Mouse (Mus musculus) ES-Bruce4 (cell line): ENCODE measurements around the gene Slc25a42. TPM values are rescaled to one million over a fixed set of nuclear protein-coding genes. Genes with fewer than 3 reads are reported as not detected.

Experiments used
- H3K27ac ChIP-seq: 2 replicates; pipeline ENCODE4 v1.5.1; 2012; ENCODE audit warnings: low read length, inconsistent platforms; ENCODE audit not compliant: insufficient read depth
- H3K27me3 ChIP-seq: 2 replicates; pipeline ENCODE4 v1.6.1; 2012; ENCODE audit warnings: mild to moderate bottlenecking, low read length, inconsistent platforms; ENCODE audit not compliant: control insufficient read depth, poor library complexity, insufficient read depth, severe bottlenecking
- H3K36me3 ChIP-seq: 2 replicates; pipeline ENCODE4 v1.6.1; 2012; ENCODE audit warnings: inconsistent platforms, mild to moderate bottlenecking, low read length, moderate library complexity; ENCODE audit not compliant: control insufficient read depth, poor library complexity, insufficient read depth, severe bottlenecking
- H3K4me1 ChIP-seq: one replicate; pipeline ENCODE4 v1.8.1; 2011; ENCODE audit warnings: low read length; ENCODE audit not compliant: control insufficient read depth, insufficient read depth
- H3K4me3 ChIP-seq: 2 replicates; pipeline ENCODE4 v1.5.1; 2011; ENCODE audit warnings: low read depth, mild to moderate bottlenecking, low read length
- H3K9ac ChIP-seq: 2 replicates; pipeline ENCODE4 v1.6.1; 2012; ENCODE audit warnings: low read depth, mild to moderate bottlenecking, inconsistent platforms; ENCODE audit not compliant: poor library complexity, severe bottlenecking
- H3K9me3 ChIP-seq: replicated peaks from 2 replicates; pipeline ENCODE4 v1.6.1; 2012; ENCODE audit warnings: mild to moderate bottlenecking, low read length, inconsistent platforms; ENCODE audit not compliant: control insufficient read depth, poor library complexity, insufficient read depth, severe bottlenecking
- CTCF ChIP-seq: IDR thresholded peaks from one replicate; pipeline ENCODE4 v1.8.1; 2011; ENCODE audit warnings: low read depth, low read length
- EP300 ChIP-seq: IDR thresholded peaks from 2 replicates; pipeline ENCODE4 v1.6.1; 2011; ENCODE audit warnings: low read depth, low read length; ENCODE audit not compliant: insufficient read depth
- POLR2A ChIP-seq: IDR thresholded peaks from one replicate; pipeline ENCODE4 v1.8.1; 2011; ENCODE audit warnings: low read length; ENCODE audit not compliant: insufficient read depth
- polyA plus RNA-seq: library from polyadenylated mRNA; stranded (reverse); fragments of >200 nt; gene quantifications from 2 replicates; pipeline ENCODE4 v1.2.4, GENCODE M21; 2011; ENCODE audit warnings: low read depth; ENCODE audit not compliant: missing spikeins, insufficient read depth, insufficient read length

Slc25a42 gene
- polyA plus RNA-seq, 1 experiment = 7.8 TPM

DNA sequence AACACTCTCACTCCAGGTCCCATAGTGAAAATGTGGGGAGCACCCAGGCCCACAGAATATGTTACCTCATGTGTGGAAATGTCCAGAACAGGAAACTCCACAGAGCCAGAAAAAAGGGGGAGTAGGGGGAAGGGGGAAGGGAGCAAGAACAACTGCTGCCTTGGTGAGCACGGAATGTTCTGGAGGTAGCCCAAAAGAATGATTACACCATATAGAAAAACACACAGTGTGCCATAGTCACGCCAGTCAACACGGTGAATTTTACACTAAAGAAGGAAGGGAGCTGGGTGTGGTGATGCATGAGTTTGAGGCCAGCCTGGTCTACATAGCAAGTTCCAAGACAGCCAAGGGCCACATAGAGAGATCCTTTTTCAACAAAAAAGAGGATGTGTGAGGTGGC, 48.8 kb downstream of the Slc25a42 start:
- TF ChIP-seq CTCF (no peak), POLR2A (no peak), EP300 (no peak)
- Histone ChIP-seq H3K4me3 (no peak overlapping the region), H3K36me3 (no peaks in the 10 kb centered on the region), H3K9me3 (no peaks in the 10 kb centered on the region), H3K4me1 (peaks cover 2% of the 10 kb centered on the region), H3K27ac (no peak overlapping the region), H3K9ac (no peak overlapping the region), H3K27me3 (no peaks in the 10 kb centered on the region)

DNA sequence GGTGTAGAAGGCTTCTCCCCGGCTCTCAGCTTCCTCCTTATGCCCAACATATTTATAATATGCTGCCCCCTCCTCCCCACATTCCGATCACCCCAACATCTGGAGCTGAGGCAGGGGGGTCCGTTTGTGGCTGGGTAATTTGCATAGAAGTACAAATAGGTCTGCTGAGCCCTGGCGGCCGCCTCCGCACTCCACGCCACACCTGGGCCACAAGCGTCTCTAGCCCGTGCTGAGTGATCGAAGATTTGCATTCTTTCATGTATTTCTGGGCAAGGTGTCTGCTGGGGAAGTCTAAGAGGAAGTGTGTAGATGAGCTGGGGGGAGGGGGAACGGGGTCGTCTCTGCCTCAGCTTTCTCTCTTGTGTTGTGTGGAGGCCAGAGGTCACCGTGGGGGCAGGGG, 52.1 kb downstream of the Slc25a42 start:
- H3K4me1 ChIP-seq = peaks cover 2% of the 10 kb centered on the region
- H3K4me3 ChIP-seq = no peak overlapping the region
- H3K27ac ChIP-seq = no peak overlapping the region
- TF ChIP-seq CTCF (no peak), EP300 (no peak)
- H3K36me3 ChIP-seq = no peaks in the 10 kb centered on the region
- H3K27me3 ChIP-seq = no peaks in the 10 kb centered on the region
- H3K9me3 ChIP-seq = no peaks in the 10 kb centered on the region
- peak overlapping the region; percentile 78 for H3K9ac ChIP-seq

DNA sequence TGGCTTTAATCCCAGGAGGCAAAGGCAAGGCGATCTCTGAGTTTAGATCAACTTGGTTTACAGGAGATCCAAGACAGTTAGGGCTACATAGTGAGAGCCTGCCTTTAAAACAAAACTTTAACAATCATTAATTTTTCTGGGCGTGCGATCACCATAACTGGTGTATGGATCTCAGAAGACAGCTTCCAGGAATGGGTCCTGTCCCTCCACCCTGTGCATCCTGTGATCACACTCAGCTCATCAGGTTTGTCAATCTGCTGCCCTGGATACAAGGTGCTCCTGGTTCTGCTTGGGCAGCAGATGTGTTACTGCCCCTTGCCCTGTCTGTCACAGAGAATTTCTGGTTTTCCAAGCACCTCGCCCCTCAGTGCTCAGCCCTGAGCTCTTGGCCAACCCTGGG, 52.9 kb downstream of the Slc25a42 start:
- Histone ChIP-seq H3K9ac (peak overlapping the region; percentile 78), H3K4me1 (peaks cover 2% of the 10 kb centered on the region), H3K36me3 (no peaks in the 10 kb centered on the region), H3K9me3 (no peaks in the 10 kb centered on the region), H3K27ac (peak overlapping the region; percentile 33; the same call in 1 of the 2 replicates), H3K4me3 (peak overlapping the region; percentile 22), H3K27me3 (no peaks in the 10 kb centered on the region)
- TF ChIP-seq CTCF (no peak), EP300 (no peak), POLR2A (no peak)

DNA sequence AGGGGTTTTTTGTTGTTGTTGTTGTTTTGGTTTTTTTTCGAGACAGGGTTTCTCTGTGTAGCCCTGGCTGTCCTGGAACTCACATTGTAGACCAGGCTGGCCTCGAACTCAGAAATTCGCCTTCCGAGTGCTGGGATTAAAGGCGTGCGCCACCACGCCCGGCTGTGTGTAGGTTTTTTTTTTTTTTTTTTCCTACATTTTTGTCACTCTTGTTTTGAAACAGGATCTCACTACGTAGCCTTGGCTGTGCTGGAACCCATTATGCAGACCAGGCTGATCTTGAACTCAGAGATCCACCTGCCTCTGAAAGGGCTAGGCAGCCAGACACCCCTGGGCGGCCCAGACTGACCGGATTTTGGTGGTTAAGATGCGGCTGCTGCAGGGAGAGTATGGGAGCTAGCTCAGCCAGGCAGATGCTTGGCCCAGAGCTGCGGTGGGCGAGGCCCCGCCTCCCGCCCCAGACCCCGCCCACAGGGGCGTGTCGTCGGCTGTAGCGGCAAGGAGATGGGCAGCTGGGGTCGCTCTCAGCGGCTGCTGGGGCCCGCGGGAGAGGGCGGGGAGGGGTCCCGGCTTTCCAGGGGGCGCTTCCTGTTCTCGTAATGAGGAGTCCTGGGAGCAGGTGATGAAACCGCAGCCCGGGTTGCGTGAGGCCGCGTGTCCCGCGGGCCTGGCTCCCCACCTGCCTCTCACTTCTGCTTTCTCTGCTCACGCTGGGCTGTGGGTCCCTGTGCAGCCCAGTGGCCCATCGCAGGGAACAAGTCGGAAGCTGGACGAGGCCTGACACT, 53.8 kb downstream of the Slc25a42 start:
- TF ChIP-seq EP300 = 0 out of 2 replicates have a peak, but pooled peaks have one; percentile 2
- TF ChIP-seq POLR2A = no peak
- peak overlapping the region; percentile 33 for H3K27ac ChIP-seq
- H3K27me3 ChIP-seq = no peaks in the 10 kb centered on the region
- no peaks in the 10 kb centered on the region for H3K36me3 ChIP-seq
- H3K9ac ChIP-seq = peak overlapping the region; percentile 78
- peaks cover 2% of the 10 kb centered on the region for H3K4me1 ChIP-seq
- no peaks in the 10 kb centered on the region for H3K9me3 ChIP-seq
- peak overlapping the region; percentile 69 for H3K4me3 ChIP-seq

DNA sequence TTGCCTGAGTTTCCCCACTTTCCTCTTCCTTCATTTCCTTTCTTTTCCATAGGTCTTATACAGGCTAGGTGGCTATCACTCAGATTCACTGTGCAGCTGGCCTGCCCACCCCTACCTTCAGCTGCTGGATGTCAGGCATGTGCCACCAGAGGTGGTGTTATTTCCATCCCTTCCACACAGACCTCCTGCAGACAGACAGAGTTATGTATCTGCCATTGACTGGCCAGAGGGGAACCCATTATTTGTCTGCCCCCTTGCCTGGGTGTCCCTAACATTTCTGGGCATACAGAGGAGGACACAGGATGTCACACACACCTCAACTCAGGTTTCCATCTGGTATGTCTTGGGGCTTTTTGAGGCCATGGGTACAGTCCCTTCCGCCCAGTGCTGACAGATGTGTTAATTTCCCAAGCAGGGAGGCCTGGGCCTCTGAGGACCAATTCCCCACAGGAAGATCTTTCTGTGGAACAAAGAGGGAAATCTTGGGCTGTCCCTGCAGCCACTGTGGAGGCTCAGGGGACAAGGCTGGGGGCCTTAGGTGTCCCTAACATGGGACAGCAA, 54.8 kb downstream of the Slc25a42 start:
- H3K4me3 ChIP-seq = no peak overlapping the region
- H3K9ac ChIP-seq = 0 out of 2 replicates have a peak overlapping the region, but pooled peaks have one; percentile 0

DNA sequence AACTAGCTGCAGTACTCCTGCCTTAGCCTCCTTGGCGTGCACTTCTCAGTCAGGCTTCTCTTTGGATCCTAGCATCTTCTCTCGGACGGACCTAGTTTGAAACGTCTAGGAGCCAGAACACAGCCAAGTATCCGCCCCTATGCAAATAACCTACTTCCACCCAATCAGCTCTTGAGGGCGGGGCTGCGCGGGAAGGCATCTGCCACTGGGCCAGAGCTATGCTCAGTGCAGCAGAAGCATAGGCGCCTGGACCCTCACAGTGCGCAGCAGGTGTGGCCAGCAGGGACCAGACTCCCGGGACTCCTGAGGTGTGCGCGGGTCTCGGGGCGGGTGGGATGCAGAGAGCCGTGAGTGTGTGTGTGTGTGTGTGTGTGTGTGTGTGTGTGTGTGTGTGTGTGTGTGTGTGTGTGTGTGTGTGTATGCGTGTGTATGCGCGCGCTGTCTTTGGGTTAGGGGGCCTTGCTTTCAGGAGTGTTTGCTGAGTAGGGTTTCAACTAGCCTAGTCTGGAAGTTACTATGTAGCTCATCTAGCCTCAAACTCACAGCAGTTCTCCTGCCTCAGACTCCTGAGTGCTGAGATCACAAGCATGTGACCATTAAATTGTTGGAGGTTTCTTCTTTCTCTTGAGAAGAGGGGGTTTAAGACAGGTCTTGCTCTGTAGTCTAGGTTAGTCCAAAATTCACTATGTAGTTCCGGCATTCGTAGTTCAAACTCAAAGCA, 59.4 kb downstream of the Slc25a42 start:
- peak overlapping the region; percentile 43 for H3K9ac ChIP-seq
- H3K4me3 ChIP-seq = peak overlapping the region; percentile 48
- TF ChIP-seq EP300 (no peak), POLR2A (peak; percentile 81)
- no peaks in the 10 kb centered on the region for H3K27me3 ChIP-seq
- peaks cover 11% of the 10 kb centered on the region for H3K4me1 ChIP-seq
- H3K36me3 ChIP-seq = no peaks in the 10 kb centered on the region
- no peaks in the 10 kb centered on the region for H3K9me3 ChIP-seq
- H3K27ac ChIP-seq = no peak overlapping the region; the same call in 1 of the 2 replicates

More for the DNA sequence above, 54.8 kb downstream of the Slc25a42 start:
- no peak overlapping the region for H3K27ac ChIP-seq
- H3K9me3 ChIP-seq = no peaks in the 10 kb centered on the region
- H3K27me3 ChIP-seq = no peaks in the 10 kb centered on the region
- peaks cover 2% of the 10 kb centered on the region for H3K4me1 ChIP-seq
- no peak for TF ChIP-seq EP300
- no peaks in the 10 kb centered on the region for H3K36me3 ChIP-seq
